Mouse (Mus musculus): ENCODE results near the gene Atp5g2. TPM values are rescaled to one million over a fixed set of nuclear protein-coding genes. Genes with fewer than 3 reads are reported as not detected.

The Atp5g2 gene
- total RNA-seq, 2 experiments from 2014 or later: 34.9 to 35.2 TPM

Small RNA genes lying within 50 kb of the gene (microRNA-seq; reads per million reads assigned to microRNA genes)
- gene Mir688: 0 to 0.41 reads per million in 2 experiments

Other genes starting within 250 kb of the Atp5g2 start
- gene Amhr2, start 227.0 kb downstream of the Atp5g2 start, total RNA-seq (2021): 1 to 10 TPM in 1 of 2 experiments, under 1 TPM in 1; 0.77 to 1.6 TPM
- 10 to 100 TPM; 26.4 to 28.0 TPM for gene Prr13, start 213.3 kb downstream of the Atp5g2 start, total RNA-seq (2021)
- gene Pcbp2, start 201.8 kb downstream of the Atp5g2 start, total RNA-seq (2021): 100 to 1,000 TPM; 703 to 721 TPM
- gene Gm10337, start 168.6 kb downstream of the Atp5g2 start, total RNA-seq (2021): 1 to 10 TPM in 1 of 2 experiments, not detected in 1; 7.3 TPM
- 1 to 10 TPM; 5.4 to 6.1 TPM for gene Map3k12, start 155.3 kb downstream of the Atp5g2 start, total RNA-seq (2021)
- 10 to 100 TPM; 58.6 to 58.9 TPM for gene Tarbp2, start 154.2 kb downstream of the Atp5g2 start, total RNA-seq (2021)
- 1 to 10 TPM; 2.6 to 3.0 TPM for gene Npff, start 147.4 kb downstream of the Atp5g2 start, total RNA-seq (2021)
- 1 to 10 TPM in 1 of 2 experiments, not detected in 1; 1.9 TPM for gene Gm28047, start 47.3 kb downstream of the Atp5g2 start, total RNA-seq (2021)
- 10 to 100 TPM; 68.7 to 69.2 TPM for gene Atf7, start 46.9 kb downstream of the Atp5g2 start, total RNA-seq (2021)
- 10 to 100 TPM; 65.6 to 71.0 TPM for gene Calcoco1, start 49.8 kb upstream of the Atp5g2 start, total RNA-seq (2021)
- not detected for gene Hoxc13, start 248.8 kb upstream of the Atp5g2 start, total RNA-seq (2021)

Measured in heart, postnatal 4 days (tissue).